Mouse (Mus musculus) neutrophil, adult 83 days (primary cell): ENCODE measurements around the gene Chst1. TPM values are rescaled to one million over a fixed set of nuclear protein-coding genes. Genes with fewer than 3 reads are reported as not detected.

Source experiments
- total RNA-seq, 2 experiments: library from RNA; stranded (reverse); gene quantifications; one replicate each; pipeline ENCODE4 v1.2.4; 2023

Gene Chst1
- total RNA-seq = under 1 TPM; 0.53 to 0.90 TPM

GRCm38 (mm10) chr2:92599487-92600347, at the start of gene Chst1:
Chst1 (plus strand) TSS chr2:92599707.

Other genes with a start within 250 kb of the Chst1 start
- gene Pex16, start 225.0 kb upstream of the Chst1 start, total RNA-seq = 10 to 100 TPM; 17.2 to 19.1 TPM
- not detected for gene Large2, start 224.8 kb upstream of the Chst1 start, total RNA-seq
- 1 to 10 TPM; 3.3 to 3.4 TPM for gene 1700029I15Rik, start 217.2 kb upstream of the Chst1 start, total RNA-seq
- gene Mapk8ip1, start 198.4 kb upstream of the Chst1 start, total RNA-seq = under 1 TPM; 0.33 to 0.42 TPM
- 10 to 100 TPM; 13.9 to 15.4 TPM for gene Cry2, start 165.7 kb upstream of the Chst1 start, total RNA-seq
- gene Slc35c1, start 139.2 kb upstream of the Chst1 start, total RNA-seq = 10 to 100 TPM; 33.6 to 40.1 TPM